1 mouse cellular context compared by ENCODE assay signal in the genomic region with DNA sequence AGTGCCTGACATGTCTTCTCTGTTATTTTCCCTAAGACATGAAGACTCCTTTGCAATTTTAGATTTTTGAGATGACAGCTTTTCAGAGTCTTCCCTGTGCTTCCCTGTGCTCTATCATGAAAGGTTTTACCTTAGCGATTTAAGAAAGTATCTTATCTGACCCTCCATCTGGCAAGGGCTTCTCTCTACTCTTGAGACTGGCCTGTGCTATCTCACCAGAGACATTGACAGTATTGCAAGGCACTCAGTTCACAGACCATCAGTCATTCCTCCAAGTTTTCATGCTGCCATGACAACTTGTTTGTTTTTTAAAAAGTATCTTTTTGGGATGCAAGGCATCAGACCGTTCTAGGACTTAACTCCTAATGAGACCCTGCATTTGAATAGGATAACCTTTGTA.
A peak's percentile ranks its signal among the peaks of the same experiment; 100 is the strongest.
TF ChIP-seq lines count a peak whose summit lies in the region.

No protein-coding gene starts in this region.

TF ChIP-seq in MEL, 35 proteins besides CTCF, POLR2A, EP300 and RAD21 (continued from another document):
- no peak for TF ChIP-seq NRF1 (IDR thresholded peaks at IDR 0.05; ENCODE audit: insufficient read depth, low read depth, low read length, poor library complexity, severe bottlenecking)
- peak; percentile 31; the same call in 1 of the 2 replicates for TF ChIP-seq SIN3A (IDR thresholded peaks at IDR 0.05; ENCODE audit: low read length)
- no peak for TF ChIP-seq POLR2AphosphoS5 (IDR thresholded peaks at IDR 0.05; ENCODE audit: borderline replicate concordance, low read depth, low read length)
- no peak for TF ChIP-seq ZC3H11A (IDR thresholded peaks at IDR 0.05; ENCODE audit: low read depth, low read length)
- no peak for TF ChIP-seq JUND (IDR thresholded peaks at IDR 0.05; ENCODE audit: low read depth, low read length)
- TF ChIP-seq NELFE (IDR thresholded peaks at IDR 0.05; ENCODE audit: low read depth, low read length): no peak
- no peak for TF ChIP-seq E2F4 (IDR thresholded peaks at IDR 0.05; ENCODE audit: borderline replicate concordance, low read depth, low read length)
- TF ChIP-seq ZKSCAN1 (IDR thresholded peaks at IDR 0.05; ENCODE audit: low read depth, low read length): no peak
- no peak for TF ChIP-seq MEF2A (IDR thresholded peaks at IDR 0.05; ENCODE audit: extremely low read depth, insufficient replicate concordance, low read depth, low read length, poor library complexity, severe bottlenecking)
- TF ChIP-seq UBTF (IDR thresholded peaks at IDR 0.05; ENCODE audit: borderline replicate concordance, insufficient read depth, low read depth, low read length): no peak
- no peak for TF ChIP-seq KAT2A (conservative IDR thresholded peaks at IDR 0.05; ENCODE audit: low read depth, low read length)
- no peak for TF ChIP-seq CHD2 (IDR thresholded peaks at IDR 0.05; ENCODE audit: low read length)
- TF ChIP-seq TBP (IDR thresholded peaks at IDR 0.05; ENCODE audit: low read depth, low read length): no peak
- TF ChIP-seq MYC (IDR thresholded peaks at IDR 0.05; ENCODE audit: low read depth, low read length): no peak
- TF ChIP-seq MAFK (IDR thresholded peaks at IDR 0.05; ENCODE audit: borderline replicate concordance, low read depth, low read length): no peak
- 0 out of 2 replicates have a peak, but pooled peaks have one; percentile 16 for TF ChIP-seq ELF1 (IDR thresholded peaks at IDR 0.05; ENCODE audit: low read depth, low read length)
- no peak for TF ChIP-seq MXI1 (IDR thresholded peaks at IDR 0.05; ENCODE audit: low read depth, low read length)
- TF ChIP-seq BHLHE40 (IDR thresholded peaks at IDR 0.05; ENCODE audit: borderline replicate concordance, low read depth, low read length): no peak
- TF ChIP-seq HCFC1 (IDR thresholded peaks at IDR 0.05; ENCODE audit: low read depth, low read length): no peak
- TF ChIP-seq USF2 (IDR thresholded peaks at IDR 0.05; ENCODE audit: borderline replicate concordance in 1 of 2, insufficient read depth in 1 of 2, low read depth in 1 of 2, low read length in 2 of 2): no peak
- TF ChIP-seq TCF12 (IDR thresholded peaks at IDR 0.05; ENCODE audit: low read depth, low read length): peak; percentile 64
- no peak for TF ChIP-seq POLR2AphosphoS2 (IDR thresholded peaks at IDR 0.05; ENCODE audit: low read length)
- no peak for TF ChIP-seq SMC3 (IDR thresholded peaks at IDR 0.05; ENCODE audit: low read depth, low read length)
- no peak for TF ChIP-seq GABPA (IDR thresholded peaks at IDR 0.05; ENCODE audit: low read depth, low read length)
- no peak for TF ChIP-seq MAZ (IDR thresholded peaks at IDR 0.05; ENCODE audit: low read depth, low read length)
